Mouse (Mus musculus) MEL (cell line): ENCODE measurements around the gene Krt88. TPM values are rescaled to one million over a fixed set of nuclear protein-coding genes. Genes with fewer than 3 reads are reported as not detected.
A peak's percentile ranks its signal among the peaks of the same experiment; 100 is the strongest.

Source experiments
- DNase-seq: peaks from one replicate; pipeline ENCODE4 v3.0.0; 2011; ENCODE audit warnings: low read depth, low spot score
- H3K27ac ChIP-seq: 2 replicates; pipeline ENCODE4 v1.5.1; 2012; ENCODE audit warnings: low read depth, mild to moderate bottlenecking, control low read depth, low read length, moderate library complexity; ENCODE audit not compliant: control insufficient read depth
- H3K27me3 ChIP-seq, 2 experiments: fragments of 150-350 bp in 1 of 2; sonication (generic) in 1 of 2; 2 replicates each; pipeline ENCODE4 v1.6.1; 2012; ENCODE audit warnings: low read length in 2 of 2, mild to moderate bottlenecking in 2 of 2, improper control_type of control experiment in 1 of 2, moderate library complexity in 1 of 2; ENCODE audit not compliant: insufficient read depth in 2 of 2, control insufficient read depth in 1 of 2
- H3K36me3 ChIP-seq, 2 experiments: 2 replicates each; pipeline ENCODE4 v1.6.1; 2012 to 2014; ENCODE audit warnings: low read length in 2 of 2, improper control_type of control experiment in 1 of 2, inconsistent platforms in 1 of 2, mild to moderate bottlenecking in 1 of 2; ENCODE audit not compliant: insufficient read depth in 2 of 2, control insufficient read depth in 1 of 2
- H3K4me1 ChIP-seq, 2 experiments: fragments of 150-350 bp in 1 of 2; sonication (generic) in 1 of 2; 2 replicates each; pipeline ENCODE4 v1.6.1; 2012; ENCODE audit warnings: low read length in 2 of 2, improper control_type of control experiment in 1 of 2, mild to moderate bottlenecking in 1 of 2; ENCODE audit not compliant: insufficient read depth in 2 of 2, control insufficient read depth in 1 of 2
- H3K4me3 ChIP-seq, 2 experiments: fragments of 150-350 bp in 1 of 2; sonication (generic) in 1 of 2; 2 replicates each; pipeline ENCODE4 v1.5.1; 2012; ENCODE audit warnings: low read depth in 2 of 2, low read length in 2 of 2, mild to moderate bottlenecking in 2 of 2, moderate library complexity in 2 of 2, control low read depth in 1 of 2, improper control_type of control experiment in 1 of 2; ENCODE audit not compliant: control insufficient read depth in 1 of 2, insufficient read depth in 1 of 2
- H3K79me2 ChIP-seq: 2 replicates; pipeline ENCODE4 v1.6.1; 2012; ENCODE audit warnings: mild to moderate bottlenecking, low read length, moderate library complexity; ENCODE audit not compliant: control insufficient read depth, poor library complexity, insufficient read depth
- H3K9ac ChIP-seq: 2 replicates; pipeline ENCODE4 v1.6.1; 2012; ENCODE audit warnings: low read depth, mild to moderate bottlenecking, control low read depth, low read length, moderate library complexity; ENCODE audit not compliant: control insufficient read depth, poor library complexity, severe bottlenecking
- H3K9me3 ChIP-seq: fragments of 150-350 bp; sonication (generic); replicated peaks from 2 replicates; pipeline ENCODE4 v1.6.1; 2012; ENCODE audit warnings: mild to moderate bottlenecking, low read length, improper control_type of control experiment, moderate library complexity; ENCODE audit not compliant: insufficient read depth
- BHLHE40 ChIP-seq: IDR thresholded peaks from 2 replicates; pipeline ENCODE4 v1.6.1; 2012; ENCODE audit warnings: low read depth, mild to moderate bottlenecking, inconsistent platforms, low read length, improper control_type of control experiment, borderline replicate concordance
- CHD1 ChIP-seq: IDR thresholded peaks from 2 replicates; pipeline ENCODE4 v1.6.1; 2012; ENCODE audit warnings: low read depth, mild to moderate bottlenecking, inconsistent platforms, low read length, improper control_type of control experiment
- CTCF ChIP-seq, 3 experiments: IDR thresholded peaks in 2 of 3; conservative IDR thresholded peaks in 1 of 3; 2 replicates each; pipeline ENCODE4 v1.5.1; 2011 to 2012; ENCODE audit warnings: low read length in 3 of 3, low read depth in 2 of 3, mild to moderate bottlenecking in 2 of 3, improper control_type of control experiment in 1 of 3, inconsistent platforms in 1 of 3, mixed read lengths in 1 of 3, moderate library complexity in 1 of 3; ENCODE audit not compliant: control insufficient read depth in 1 of 3, insufficient read depth in 1 of 3, poor library complexity in 1 of 3, severe bottlenecking in 1 of 3
- ELF1 ChIP-seq: IDR thresholded peaks from 2 replicates; pipeline ENCODE4 v1.6.1; 2014; ENCODE audit warnings: low read depth, mild to moderate bottlenecking, inconsistent platforms, low read length, improper control_type of control experiment, moderate library complexity
- ETS1 ChIP-seq: IDR thresholded peaks from 2 replicates; pipeline ENCODE4 v1.6.1; 2012; ENCODE audit warnings: low read depth, mild to moderate bottlenecking, inconsistent platforms, low read length, improper control_type of control experiment, moderate library complexity
- GABPA ChIP-seq: IDR thresholded peaks from 2 replicates; pipeline ENCODE4 v1.6.1; 2012; ENCODE audit warnings: low read depth, mild to moderate bottlenecking, inconsistent platforms, low read length, improper control_type of control experiment, moderate library complexity
- HCFC1 ChIP-seq: IDR thresholded peaks from 2 replicates; pipeline ENCODE4 v1.6.1; 2012; ENCODE audit warnings: low read depth, mild to moderate bottlenecking, inconsistent platforms, low read length, improper control_type of control experiment, moderate library complexity
- JUND ChIP-seq: IDR thresholded peaks from 2 replicates; pipeline ENCODE4 v1.6.1; 2011; ENCODE audit warnings: low read depth, mild to moderate bottlenecking, improper control_type of control experiment, low read length
- MAFK ChIP-seq: IDR thresholded peaks from 2 replicates; pipeline ENCODE4 v1.6.1; 2011; ENCODE audit warnings: low read depth, mild to moderate bottlenecking, low read length, improper control_type of control experiment, borderline replicate concordance
- MAZ ChIP-seq: IDR thresholded peaks from 2 replicates; pipeline ENCODE4 v1.6.1; 2012; ENCODE audit warnings: low read depth, mild to moderate bottlenecking, inconsistent platforms, low read length, improper control_type of control experiment
- MEF2A ChIP-seq: IDR thresholded peaks from 2 replicates; pipeline ENCODE4 v1.6.1; 2014; ENCODE audit warnings: low read depth, mild to moderate bottlenecking, inconsistent platforms, low read length, improper control_type of control experiment; ENCODE audit not compliant: poor library complexity, insufficient replicate concordance, severe bottlenecking; ENCODE audit errors: extremely low read depth
- NRF1 ChIP-seq: IDR thresholded peaks from 2 replicates; pipeline ENCODE4 v1.6.1; 2014; ENCODE audit warnings: low read depth, mild to moderate bottlenecking, inconsistent platforms, low read length, improper control_type of control experiment, moderate library complexity; ENCODE audit not compliant: poor library complexity, insufficient read depth, severe bottlenecking
- POLR2A ChIP-seq, 2 experiments: IDR thresholded peaks; 2 replicates each; pipeline ENCODE4 v1.6.1; 2011 to 2012; ENCODE audit warnings: low read length in 2 of 2, mild to moderate bottlenecking in 2 of 2, control low read depth in 1 of 2, improper control_type of control experiment in 1 of 2, low read depth in 1 of 2, moderate library complexity in 1 of 2; ENCODE audit not compliant: control insufficient read depth in 1 of 2, insufficient read depth in 1 of 2, poor library complexity in 1 of 2
- RAD21 ChIP-seq: IDR thresholded peaks from 2 replicates; pipeline ENCODE4 v1.6.1; 2011; ENCODE audit warnings: mild to moderate bottlenecking, low read depth, low read length, improper control_type of control experiment
- RCOR1 ChIP-seq: IDR thresholded peaks from 2 replicates; pipeline ENCODE4 v1.6.1; 2012; ENCODE audit warnings: low read depth, mild to moderate bottlenecking, inconsistent platforms, low read length, improper control_type of control experiment
- SIN3A ChIP-seq: IDR thresholded peaks from 2 replicates; pipeline ENCODE4 v1.6.1; 2012; ENCODE audit warnings: low read length, improper control_type of control experiment, inconsistent platforms
- SMC3 ChIP-seq: IDR thresholded peaks from 2 replicates; pipeline ENCODE4 v1.6.1; 2011; ENCODE audit warnings: low read depth, low read length, improper control_type of control experiment
- UBTF ChIP-seq: IDR thresholded peaks from 2 replicates; pipeline ENCODE4 v1.6.1; 2012; ENCODE audit warnings: low read depth, mild to moderate bottlenecking, inconsistent platforms, low read length, improper control_type of control experiment, moderate library complexity, borderline replicate concordance; ENCODE audit not compliant: insufficient read depth
- USF2 ChIP-seq, 2 experiments: IDR thresholded peaks; 2 replicates each; pipeline ENCODE4 v1.6.1; 2011 to 2012; ENCODE audit warnings: improper control_type of control experiment in 2 of 2, low read length in 2 of 2, borderline replicate concordance in 1 of 2, inconsistent platforms in 1 of 2, low read depth in 1 of 2, mild to moderate bottlenecking in 1 of 2; ENCODE audit not compliant: insufficient read depth in 1 of 2
- ZMIZ1 ChIP-seq: IDR thresholded peaks from 2 replicates; pipeline ENCODE4 v1.6.1; 2012; ENCODE audit warnings: low read depth, mild to moderate bottlenecking, inconsistent platforms, low read length, improper control_type of control experiment, moderate library complexity
- ZNF384 ChIP-seq: IDR thresholded peaks from 2 replicates; pipeline ENCODE4 v1.6.1; 2012; ENCODE audit warnings: low read depth, mild to moderate bottlenecking, inconsistent platforms, low read length, improper control_type of control experiment
- polyA plus RNA-seq, 2 experiments: library from polyadenylated mRNA; stranded (reverse) in 1 of 2; unstranded in 1 of 2; fragments of >175 nt in 1 of 2; fragments of >200 nt in 1 of 2; gene quantifications; 2 replicates each; pipeline versions ENCODE4 v1.2.1 to v1.2.4; 2012; ENCODE audit warnings: low replicate concordance in 2 of 2, low read depth in 1 of 2; ENCODE audit not compliant: insufficient read length in 2 of 2, insufficient read depth in 1 of 2, missing spikeins in 1 of 2
- total RNA-seq: library from RNA; depleted of rRNA; stranded (reverse); fragments of 300-350 nt; gene quantifications from 2 replicates; pipeline ENCODE4 v1.2.3, GENCODE M21; 2012

The Krt88 gene
- total and polyA plus RNA-seq, 3 experiments, result not detected

DNA sequence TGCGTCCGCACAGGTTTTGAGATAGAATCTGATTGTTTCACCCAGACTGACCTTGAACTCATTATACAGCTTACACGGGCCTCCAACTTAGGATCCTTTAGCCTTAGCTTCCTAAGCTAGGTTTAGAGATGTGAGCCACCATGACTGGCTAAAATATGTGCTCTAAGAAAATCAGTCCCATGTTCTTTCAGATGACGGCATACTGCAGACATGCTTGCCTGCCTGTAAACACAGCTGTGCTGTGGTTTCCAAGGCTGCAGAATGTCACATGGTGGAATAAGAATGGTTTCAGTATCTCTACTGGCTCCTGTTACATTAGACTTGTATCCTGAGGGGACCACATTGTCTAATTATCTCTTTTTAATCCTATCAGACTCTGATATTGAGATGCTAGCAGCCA lies 28.6 kb upstream of the Krt88 start:
- Histone ChIP-seq H3K9ac (no peak overlapping the region), H3K4me3 (no peak overlapping the region), H3K9me3 (no peaks in the 10 kb centered on the region), H3K79me2 (no peaks in the 10 kb centered on the region), H3K27ac (no peak overlapping the region), H3K4me1 (no peaks in the 10 kb centered on the region), H3K27me3 (0 out of 4 replicates have a peak, but pooled peaks cover 0 to 2% of the 10 kb centered on the region in 2 experiments), H3K36me3 (no peaks in the 10 kb centered on the region)
- TF ChIP-seq GABPA (no peak), ELF1 (no peak), RAD21 (no peak), USF2 (IDR thresholded peaks at IDR 0.05; ENCODE audit: borderline replicate concordance in 1 of 2, insufficient read depth in 1 of 2, low read depth in 1 of 2, low read length in 2 of 2) (no peak), ZMIZ1 (no peak), NRF1 (no peak), ZNF384 (no peak), JUND (no peak), POLR2A (IDR thresholded peaks at IDR 0.05; ENCODE audit: control insufficient read depth in 1 of 2, insufficient read depth in 1 of 2, low read depth in 1 of 2, low read length in 2 of 2, poor library complexity in 1 of 2) (no peak), MAFK (no peak), MAZ (no peak), RCOR1 (no peak), MEF2A (no peak), UBTF (no peak), SIN3A (no peak), SMC3 (no peak), HCFC1 (no peak), ETS1 (no peak), BHLHE40 (no peak)
- no peak for DNase-seq

- no peak for DNase-seq
- peak in 1 of 3 experiments; percentile 8; a peak in 1 of 6 replicates for TF ChIP-seq CTCF (IDR thresholded peaks at IDR 0.05 in 2 of 3, conservative IDR thresholded peaks at IDR 0.05 in 1 of 3; ENCODE audit: control insufficient read depth in 1 of 3, insufficient read depth in 1 of 3, low read depth in 2 of 3, low read length in 3 of 3, poor library complexity in 1 of 3, severe bottlenecking in 1 of 3)
- no peak for TF ChIP-seq CHD1
- H3K27ac ChIP-seq, result no peak overlapping the region
- no peaks in the 10 kb centered on the region for H3K4me1 ChIP-seq
- H3K27me3 ChIP-seq, result 0 out of 4 replicates have a peak, but pooled peaks cover 0 to 2% of the 10 kb centered on the region in 2 experiments
- no peaks in the 10 kb centered on the region for H3K9me3 ChIP-seq
- no peak overlapping the region for H3K4me3 ChIP-seq
- H3K36me3 ChIP-seq, result no peaks in the 10 kb centered on the region
- H3K79me2 ChIP-seq, result no peaks in the 10 kb centered on the region
- H3K9ac ChIP-seq, result no peak overlapping the region
These were observed 26.6 kb upstream of the Krt88 start for GRCm38 (mm10) chr15:101420903-101421302.
